Mouse (Mus musculus) kidney, adult 9 months (tissue): ENCODE measurements around the gene Ipo11.
A peak's percentile ranks its signal among the peaks of the same experiment; 100 is the strongest.
"Not testable (repeated sequence)": the region's sequence is repeated elsewhere in the genome, so short reads cannot be mapped to it uniquely, and the experiment has no call there.

ENCODE experiments used
- DNase-seq: peaks from one replicate; pipeline ENCODE4 v3.0.0; 2022

The Ipo11 gene

GRCm38 (mm10) chr13:106936256-106937137, at the start of gene Ipo11:
Ipo11 (minus strand) TSS chr13:106936958.
- peak; percentile 88 for DNase-seq

- no peak for DNase-seq
Observed at GRCm38 (mm10) chr13:106961496-106961895, 24.7 kb upstream of the Ipo11 start.

DNA sequence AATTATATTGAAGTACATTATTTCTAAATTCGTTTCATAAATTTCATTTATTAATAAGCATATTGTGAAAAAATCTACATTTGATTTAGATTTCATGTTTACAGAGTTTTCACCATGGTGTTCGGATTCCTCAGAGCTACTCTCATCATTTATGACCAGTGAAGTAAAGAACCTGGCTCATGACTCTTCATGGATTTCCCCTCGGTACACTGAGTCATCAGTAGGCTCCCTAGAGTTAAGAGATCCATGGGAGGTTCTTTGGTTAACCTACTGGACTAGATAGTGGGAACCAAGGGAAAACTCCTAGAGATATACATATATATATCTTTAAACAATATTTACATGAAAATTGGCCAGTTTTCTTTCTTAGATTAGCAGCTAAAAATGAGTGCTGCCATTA, 23.8 kb upstream of the Ipo11 start:
- DNase-seq = no peak

DNA sequence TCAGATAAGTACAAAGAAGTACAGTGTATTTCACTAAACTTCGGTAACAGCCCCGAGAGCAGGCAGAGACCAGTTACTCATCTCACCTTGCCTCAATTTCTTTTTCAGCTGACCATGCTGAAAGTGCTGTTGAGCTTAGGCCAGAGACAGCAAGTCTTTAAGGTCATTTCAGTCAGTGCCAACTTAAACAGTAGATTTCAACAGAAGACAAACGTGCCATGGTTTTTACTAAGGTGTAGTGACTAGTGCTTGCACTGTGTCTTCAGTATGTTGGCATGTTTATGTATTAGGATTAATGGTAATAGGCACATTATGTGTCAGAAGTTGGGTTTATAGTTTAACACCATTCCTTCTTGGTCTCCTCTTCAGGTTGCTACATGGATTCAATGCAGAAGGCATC, 21.5 kb upstream of the Ipo11 start:
- no peak for DNase-seq

- no peak for DNase-seq
Observed at GRCm38 (mm10) chr13:106957554-106957953, 20.8 kb upstream of the Ipo11 start.

GRCm38 (mm10) chr13:106954880-106955279, 18.1 kb upstream of the Ipo11 start:
- DNase-seq = no peak

DNA sequence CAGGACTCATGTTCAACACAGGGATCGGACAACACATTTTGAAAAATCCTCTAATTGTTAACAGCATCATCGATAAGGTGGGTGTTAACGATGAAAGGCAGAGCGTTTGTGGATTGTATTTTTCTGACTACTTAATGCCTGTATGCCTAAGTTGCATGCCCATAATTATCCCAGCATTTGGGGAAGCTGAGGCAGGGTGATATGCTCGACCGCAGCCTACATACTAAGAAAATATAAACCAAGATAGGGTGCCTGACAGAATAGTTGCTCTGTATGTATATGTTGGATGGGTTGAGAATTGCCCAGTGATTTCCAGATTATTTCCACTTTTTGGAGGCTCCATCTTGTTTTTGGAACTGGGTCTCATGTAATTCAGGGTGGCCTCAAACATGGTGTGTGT, 10.8 kb upstream of the Ipo11 start:
- DNase-seq = peak; percentile 6

DNA sequence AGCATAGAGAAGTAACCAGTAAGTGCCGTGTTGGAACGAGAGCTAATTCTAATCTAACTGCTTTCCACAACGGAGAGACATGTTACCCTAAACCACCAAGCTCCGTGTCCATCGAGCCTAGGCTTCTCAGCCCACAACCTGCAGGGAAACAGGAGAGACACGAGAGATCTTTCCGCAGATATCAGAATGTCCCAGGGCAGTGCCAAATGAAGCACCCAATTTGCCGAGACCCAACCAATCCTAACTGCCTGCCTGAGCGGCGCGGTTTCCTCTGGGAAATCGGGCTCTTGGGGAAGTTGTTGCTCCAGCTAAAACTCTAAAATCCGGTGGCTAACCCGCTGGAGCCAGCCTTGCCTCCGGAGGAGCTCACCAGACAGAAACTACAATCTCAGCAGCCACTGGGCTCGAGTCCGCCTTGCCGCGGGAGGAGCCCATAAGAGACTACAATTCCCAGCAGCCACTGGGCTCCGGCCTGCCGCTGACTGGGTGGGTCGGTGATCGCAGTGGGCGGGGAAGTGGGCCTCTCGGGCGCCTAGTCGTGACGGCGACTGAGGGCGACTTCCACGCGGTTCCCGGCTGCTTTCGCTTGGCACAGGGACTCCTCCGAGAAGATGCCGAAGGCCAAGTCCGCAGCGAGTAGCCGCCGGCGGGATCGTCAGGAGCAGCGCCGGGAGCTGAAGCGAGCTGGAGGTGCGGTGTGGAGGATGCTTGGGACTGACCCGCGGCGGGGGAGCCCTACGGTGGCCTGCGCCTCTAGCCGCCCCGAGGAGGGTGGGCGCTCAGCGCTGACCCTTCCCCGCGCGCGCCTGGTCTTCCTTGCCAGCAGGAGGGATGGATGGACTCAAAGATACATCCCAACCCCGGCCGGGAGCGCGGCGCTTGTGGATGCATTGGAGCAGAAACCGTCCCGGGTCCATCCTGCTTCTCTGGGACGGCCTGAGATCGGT, 10.1 kb upstream of the Ipo11 start, which contains the start of gene Dimt1:
Gene Dimt1 (plus strand): TSS at position 534 of the 947 bp plus-strand sequence.
- DNase-seq = peak; percentile 96

GRCm38 (mm10) chr13:106945518-106945917, 8.8 kb upstream of the Ipo11 start:
- DNase-seq = no peak

- DNase-seq = no peak
Observed at GRCm38 (mm10) chr13:106942721-106943120, 6.0 kb upstream of the Ipo11 start.

GRCm38 (mm10) chr13:106941211-106941976, 4.6 kb upstream of the Ipo11 start:
- peak; percentile 17 for DNase-seq

DNA sequence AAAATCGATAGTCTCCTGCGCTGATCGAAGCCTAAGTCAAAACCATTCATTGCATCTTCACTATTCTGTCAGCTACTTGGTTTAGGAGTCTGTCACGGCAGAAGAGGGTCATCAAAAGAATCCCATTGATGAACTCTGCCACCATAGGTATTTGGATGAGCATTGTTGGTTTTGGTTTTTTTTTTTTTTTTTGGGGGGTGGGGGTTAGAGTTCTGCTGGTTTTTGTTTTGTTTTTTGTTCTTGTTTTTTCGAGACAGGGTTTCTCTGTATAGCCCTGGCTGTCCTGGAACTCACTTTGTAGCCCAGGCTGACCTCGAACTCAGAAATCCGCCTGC, 347 bp upstream of the Ipo11 start:
- DNase-seq = no peak

- DNase-seq = no peak
Observed at GRCm38 (mm10) chr13:106935871-106936255, 895 bp downstream of the Ipo11 start.

DNA sequence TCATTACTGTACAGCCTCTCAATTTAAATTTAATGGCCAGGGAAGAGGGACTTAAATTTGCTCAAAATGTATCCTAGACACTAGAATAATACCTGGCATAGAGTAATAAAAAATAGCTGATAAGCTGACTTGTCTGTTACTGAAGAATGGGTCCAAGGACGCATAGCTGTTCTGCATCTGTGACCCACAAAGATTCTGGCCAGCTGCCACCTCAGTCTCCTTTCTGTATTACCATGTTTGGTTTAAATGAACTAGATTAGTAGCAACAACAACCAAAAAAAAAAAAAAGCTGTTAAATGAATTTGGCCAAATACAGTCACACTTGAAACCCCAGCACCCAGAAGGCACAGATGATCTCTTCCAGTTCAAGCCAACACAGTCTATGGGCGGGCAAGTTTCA, 7.6 kb downstream of the Ipo11 start:
- DNase-seq = no peak

GRCm38 (mm10) chr13:106928296-106928695, 8.5 kb downstream of the Ipo11 start:
- DNase-seq = no peak

DNA sequence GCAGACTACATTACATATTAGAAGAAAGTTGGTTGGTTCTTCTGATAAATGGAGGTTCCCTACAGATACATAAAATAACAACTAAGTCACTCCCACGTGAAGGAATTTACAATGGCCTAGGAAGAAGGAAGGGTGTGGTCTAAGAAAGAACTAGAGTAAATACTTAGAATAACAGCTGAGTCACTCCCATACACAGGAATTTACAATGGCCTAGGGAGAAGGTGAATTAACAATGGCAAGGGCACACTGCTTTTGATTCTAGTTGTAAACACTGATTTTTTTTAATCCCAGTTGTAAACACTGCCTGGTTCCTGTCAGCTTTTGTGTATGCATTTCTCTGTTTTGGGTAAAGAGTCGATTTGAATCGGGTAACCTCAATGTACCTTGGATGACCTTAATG, 10.8 kb downstream of the Ipo11 start:
- not testable (repeated sequence) for DNase-seq

DNA sequence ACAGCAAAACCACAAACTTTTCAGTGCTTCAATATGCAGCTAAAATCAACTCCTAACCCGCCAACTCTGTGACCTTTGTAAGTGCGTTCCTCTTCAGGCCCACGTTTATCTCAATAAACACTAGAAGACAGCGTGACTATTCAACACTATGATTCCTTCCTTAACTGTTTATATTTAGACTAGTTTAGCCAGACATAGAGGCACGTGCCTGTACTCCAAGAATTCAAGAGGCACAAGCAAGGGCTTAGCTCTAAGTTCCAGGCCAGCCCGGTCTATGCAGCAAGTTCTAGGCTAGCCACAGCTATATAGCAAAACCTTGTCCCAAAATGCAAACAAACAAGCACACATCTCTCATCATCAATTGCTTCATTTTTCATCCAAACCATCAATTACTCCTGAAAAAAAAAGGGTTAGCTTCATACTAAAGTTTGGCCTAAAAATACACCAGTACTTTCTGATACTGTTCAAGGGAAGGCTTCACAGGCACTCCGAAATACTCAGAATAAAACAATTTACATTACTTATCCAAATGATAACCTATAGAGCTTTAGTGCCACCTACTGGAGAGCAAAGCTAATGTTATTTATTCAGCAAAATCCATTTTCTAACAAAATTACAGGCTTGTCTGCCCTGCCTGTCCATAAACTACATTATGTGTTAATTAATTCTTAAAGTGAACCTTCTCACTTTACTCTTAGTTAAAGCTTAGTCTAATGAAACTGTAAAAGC, 18.3 kb downstream of the Ipo11 start:
- peak; percentile 22 for DNase-seq

- no peak for DNase-seq
Observed at GRCm38 (mm10) chr13:106913125-106913736, 23.5 kb downstream of the Ipo11 start.

GRCm38 (mm10) chr13:106910096-106910495, 26.7 kb downstream of the Ipo11 start:
- no peak for DNase-seq

DNA sequence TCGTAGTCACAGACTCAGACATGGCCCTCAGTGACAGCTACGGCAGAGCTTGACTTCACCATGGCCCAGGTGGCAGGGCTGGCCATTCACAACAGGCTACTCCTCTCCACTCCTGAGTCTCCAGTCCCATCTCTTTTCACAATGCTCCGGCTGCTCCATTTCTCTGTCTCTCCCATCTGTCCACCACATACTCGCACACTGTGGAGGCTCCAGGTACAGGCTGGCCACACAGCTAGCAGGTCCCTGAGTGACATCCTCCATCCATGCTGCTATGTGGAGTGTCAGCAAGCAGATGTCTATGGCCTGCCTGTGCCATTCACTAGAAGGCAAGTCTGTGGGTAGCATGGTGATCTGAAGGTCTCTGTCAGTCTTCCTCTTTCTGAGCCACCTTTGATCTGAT, 29.5 kb downstream of the Ipo11 start:
- no peak for DNase-seq

DNA sequence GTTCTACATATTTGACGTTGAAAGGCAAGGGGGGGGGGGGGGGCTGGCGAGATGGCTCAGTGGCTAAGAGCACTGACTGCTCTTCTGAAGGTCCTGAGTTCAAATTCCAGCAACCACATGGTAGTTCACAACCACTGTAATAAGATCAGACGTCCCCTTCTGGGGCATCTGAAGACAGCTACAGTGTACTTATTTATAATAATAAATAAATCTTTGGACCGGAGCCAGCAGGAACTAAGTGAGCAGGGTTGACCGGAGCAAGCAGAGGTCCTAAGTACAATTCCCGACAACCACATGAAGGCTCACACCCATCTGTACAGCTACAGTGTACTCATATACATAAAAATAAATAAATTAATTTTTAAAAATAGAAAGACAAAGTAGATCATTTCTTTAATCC, 31.6 kb downstream of the Ipo11 start:
- not testable (repeated sequence) for DNase-seq

- DNase-seq = no peak
Observed at GRCm38 (mm10) chr13:106904637-106905036, 32.1 kb downstream of the Ipo11 start.
